Mouse (Mus musculus) kidney, adult 18-20 months (tissue): Measurements from ENCODE around the gene Ppp1r14d.

Source experiments
- DNase-seq: peaks from one replicate; pipeline ENCODE4 v3.0.0; 2021

The Ppp1r14d gene

DNA sequence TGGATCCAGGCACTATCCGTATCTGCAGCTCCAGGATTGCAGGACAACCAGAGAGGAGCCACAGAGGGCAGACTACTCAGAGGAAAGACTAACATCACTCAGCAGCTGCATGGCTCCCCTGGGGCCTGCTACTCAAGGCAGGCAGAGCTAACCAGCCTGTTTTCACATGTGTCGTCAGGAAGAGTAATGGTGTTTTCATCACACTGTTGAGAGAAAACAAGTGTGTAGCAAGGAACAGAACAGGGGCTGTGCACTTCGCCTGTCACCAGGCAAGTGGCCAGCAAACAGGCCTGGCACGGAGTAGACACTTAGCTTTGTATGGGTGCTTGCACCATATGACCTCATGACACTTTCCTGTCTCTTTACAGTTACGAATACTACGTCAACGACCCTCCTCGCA, 58.1 kb downstream of the Ppp1r14d start:
- no peak for DNase-seq

DNA sequence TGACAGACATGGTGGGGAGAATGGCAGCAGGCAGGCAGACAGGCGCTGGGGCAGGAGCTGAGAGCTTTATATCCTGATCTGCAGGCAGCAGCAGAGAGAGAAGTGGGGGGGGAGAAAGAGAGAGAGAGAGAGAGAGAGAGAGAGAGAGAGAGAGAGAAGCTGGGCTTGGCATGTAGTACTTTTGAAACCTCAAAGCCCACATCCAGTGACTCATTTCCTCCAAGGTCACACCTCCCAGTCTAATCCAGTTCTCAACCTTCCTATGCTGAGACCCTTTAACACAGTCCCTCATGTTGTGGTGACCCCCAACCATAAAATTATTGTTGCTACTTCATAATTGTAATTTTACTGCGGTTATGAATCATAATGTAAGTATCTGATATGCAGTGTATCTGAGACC, 59.4 kb downstream of the Ppp1r14d start:
- no peak for DNase-seq
